Mouse (Mus musculus) right cerebral cortex, postnatal 14 days (tissue): ENCODE results near the gene Knstrn.

Source experiments
- DNase-seq: peaks from one replicate; pipeline ENCODE4 v3.0.0; 2022

Knstrn gene

DNA sequence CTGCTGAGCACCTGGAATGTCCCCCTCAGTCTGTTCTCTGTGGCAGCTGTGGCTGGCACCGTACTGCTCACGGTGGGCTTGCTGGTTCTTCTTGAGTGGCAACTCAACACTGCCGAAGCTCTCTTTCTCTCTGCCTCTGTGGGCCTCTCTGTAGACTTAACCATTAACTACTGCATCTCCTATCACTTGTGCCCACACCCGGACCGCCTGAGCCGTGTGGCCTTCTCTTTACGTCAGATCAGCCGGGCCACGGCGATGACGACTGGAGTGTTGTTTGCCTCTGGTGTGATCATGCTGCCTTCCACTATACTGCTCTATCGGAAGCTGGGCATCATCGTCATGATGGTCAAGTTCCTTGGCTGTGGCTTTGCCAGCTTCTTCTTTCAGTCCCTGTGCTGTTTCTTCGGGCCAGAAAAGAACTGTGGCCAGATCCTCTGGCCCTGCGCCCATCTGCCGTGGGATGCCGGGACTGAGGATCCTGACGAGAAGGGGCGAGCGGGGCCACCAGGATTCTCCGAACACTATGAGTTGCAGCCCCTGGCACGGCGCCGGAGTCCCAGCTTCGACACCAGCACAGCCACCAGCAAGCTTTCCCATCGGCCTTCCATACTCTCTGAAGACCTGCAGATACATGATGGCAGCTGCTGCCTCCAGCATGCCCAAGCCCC is 22.1 kb upstream of the Knstrn start:
- no peak for DNase-seq

DNA sequence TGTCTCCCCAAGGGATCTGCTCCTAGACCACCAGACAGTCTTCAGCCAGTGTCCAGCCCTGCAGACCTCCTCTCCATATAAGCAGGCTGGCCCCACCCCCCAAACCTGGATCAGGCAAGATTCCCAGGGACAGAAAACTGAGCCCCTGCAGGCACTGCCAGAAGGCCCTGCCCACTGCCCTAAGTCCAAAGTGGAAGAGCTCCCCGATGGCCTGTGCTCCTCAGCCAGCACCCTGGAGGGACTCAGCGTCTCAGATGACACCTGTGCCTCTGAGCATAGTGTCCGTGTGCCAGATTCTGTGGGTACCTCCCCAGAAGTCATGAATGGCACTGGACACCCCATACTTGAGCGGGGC is 21.6 kb upstream of the Knstrn start:
- DNase-seq, result no peak

DNA sequence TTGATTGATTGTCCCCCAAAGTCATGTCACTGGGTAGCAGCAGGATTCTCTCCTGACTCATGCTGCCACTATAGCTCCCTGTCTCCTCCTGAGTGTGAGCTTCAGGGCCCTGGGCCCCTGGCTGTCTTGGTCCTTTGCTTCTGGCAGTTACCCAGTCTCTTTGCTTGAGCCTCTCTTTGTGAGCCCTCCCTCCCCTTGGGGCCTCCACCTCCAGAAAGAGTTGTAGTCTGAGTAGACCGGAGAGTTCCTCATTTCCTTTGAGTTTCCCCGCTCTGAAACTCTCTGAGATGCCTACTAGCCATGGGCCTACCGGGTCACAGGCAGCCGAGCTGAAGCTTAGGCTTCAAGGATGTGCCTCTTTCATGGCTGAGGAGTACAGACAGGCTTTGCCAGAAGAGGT is 20.2 kb upstream of the Knstrn start:
- DNase-seq, result no peak

DNA sequence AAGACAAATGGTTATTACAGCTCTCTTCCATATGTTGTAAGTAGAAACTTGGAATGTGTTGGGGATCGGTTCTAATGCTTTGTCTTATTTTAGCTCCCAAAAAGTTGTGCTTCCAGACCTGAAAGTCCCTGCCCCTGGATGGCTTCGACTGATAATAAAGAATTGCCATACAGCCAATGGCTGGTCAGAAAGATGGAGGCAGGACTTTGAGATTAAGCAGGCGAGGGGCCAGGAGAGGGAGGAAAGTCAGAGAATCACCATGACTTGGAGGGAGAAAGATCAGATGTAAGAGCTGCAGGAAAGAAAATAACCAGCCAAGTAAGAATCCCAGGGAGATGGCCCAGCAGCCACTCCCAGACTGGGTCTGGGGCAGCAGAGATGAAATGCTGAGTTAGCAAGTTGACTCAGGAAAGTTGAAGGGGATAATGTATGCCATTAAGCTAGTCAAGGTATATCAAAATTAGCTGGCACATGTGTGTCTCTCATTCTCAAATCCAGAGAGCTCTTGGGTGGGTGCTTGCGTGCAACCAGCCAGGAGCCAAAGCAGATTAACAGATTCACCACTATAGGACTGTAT is 11.2 kb upstream of the Knstrn start:
- no peak for DNase-seq

DNA sequence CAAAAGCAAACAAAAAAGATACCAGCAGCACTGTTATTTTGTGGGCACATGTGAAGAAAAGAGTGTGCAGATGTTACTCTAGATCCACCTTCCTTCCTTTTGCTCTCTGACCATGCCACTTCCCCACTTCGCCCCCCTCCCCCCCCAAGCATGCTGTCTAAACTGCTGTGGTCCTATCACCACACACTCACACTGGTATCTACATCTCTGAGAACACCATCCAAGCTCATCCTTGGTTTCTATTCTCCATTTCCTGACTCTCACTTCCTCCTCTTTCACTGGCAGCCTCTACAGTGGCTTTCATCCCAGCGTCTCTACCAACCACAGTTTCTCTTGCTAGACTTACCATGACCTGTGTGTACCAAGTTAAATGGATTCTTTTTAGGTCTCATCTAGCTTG is 9.3 kb upstream of the Knstrn start:
- no peak for DNase-seq

DNA sequence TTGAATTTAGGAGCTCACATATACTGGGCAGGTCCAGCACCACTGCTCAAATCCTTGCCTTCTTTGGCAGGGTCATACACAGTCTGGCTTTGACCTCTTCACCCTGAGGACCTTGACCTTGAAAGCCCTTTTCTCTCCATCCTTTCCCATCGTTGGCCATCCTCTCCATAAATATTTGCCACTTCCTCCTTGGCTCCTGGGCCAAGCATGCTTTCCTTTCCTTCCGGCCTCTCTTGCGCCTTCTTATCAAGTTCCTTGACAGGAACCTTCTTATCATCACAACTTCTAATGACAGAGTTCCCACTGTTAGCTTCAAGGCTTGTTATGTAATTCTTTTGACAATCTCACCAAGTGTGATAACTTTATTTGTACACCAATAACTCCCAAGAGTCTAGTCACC is 8.7 kb upstream of the Knstrn start:
- DNase-seq, result no peak

DNA sequence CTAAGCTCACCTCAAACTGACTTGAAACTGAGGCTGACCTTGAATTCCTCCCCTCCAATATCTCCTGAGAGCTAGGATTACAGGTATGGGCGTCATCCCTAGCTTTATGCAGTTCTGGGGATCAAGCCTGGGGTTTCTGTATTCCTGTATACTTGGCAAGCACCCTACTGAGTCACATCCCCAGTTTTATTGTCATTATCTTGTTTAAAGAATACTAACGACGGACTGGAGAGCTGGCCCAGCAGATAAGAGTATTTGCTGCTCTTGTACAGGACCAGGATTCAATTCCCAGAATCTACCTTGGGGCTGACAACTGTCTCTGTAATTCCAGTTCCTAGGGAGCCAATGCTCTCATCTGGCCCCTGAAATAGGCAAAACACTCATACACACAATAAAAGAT is 8.0 kb upstream of the Knstrn start:
- DNase-seq, result no peak

DNA sequence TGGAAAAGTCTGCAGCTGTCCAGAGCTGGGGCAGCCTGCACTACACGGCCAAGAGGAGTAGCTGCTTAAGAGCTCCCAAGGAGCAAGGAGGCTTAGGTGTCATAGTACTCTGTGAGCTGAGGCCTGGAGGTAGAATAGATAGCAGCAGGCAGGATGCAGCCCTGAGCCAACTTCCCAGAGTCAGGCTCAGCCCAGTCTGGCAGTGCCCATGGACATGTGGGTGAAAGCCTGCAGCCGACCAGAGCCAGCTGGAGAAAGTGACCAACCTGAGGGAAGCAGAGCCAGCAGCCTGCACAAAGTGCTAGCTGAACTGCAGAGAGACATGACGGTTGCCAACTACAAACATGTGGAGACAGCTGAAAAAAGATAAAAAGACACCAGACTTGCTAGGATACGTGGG is 6.9 kb upstream of the Knstrn start:
- DNase-seq, result no peak

DNA sequence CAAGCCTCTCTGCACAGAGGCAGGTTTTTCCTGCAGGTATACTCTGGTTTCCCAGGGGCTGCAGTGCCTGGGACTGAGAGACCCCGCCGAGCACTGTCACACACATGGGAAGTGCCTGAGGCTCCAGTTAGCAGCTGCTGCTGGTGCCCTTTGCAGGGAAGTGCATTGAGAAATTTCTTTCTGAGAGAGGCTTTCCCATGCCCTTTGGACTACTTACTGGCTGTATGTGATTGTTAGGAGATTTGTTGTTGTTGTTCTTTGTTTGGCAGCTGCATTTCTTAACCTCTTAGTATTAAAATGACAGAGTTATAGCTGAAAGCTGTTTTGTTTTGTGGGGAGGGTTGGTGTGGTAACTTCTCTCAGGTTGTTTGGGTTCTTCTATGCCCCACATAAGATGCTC is 2.9 kb upstream of the Knstrn start:
- DNase-seq, result no peak

DNA sequence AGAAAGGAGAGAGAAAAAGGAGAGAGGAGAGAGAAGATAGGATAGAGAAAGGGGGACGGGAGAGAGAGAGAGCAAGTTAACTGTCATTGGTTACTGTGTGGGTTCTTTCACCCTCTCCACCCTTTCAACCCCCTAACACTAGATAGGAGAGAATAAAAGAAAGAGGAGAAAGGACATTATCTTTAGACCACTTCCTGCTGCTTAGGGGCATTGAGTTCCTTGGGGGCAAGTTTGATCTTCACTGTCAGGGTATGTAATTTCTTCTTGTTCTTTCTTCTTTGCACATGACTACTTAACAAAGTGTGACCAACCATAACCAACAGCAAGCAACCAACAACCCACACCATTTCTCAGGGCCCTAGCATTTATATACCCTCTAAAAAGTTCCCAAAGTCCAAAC is 1.1 kb upstream of the Knstrn start:
- no peak for DNase-seq

DNA sequence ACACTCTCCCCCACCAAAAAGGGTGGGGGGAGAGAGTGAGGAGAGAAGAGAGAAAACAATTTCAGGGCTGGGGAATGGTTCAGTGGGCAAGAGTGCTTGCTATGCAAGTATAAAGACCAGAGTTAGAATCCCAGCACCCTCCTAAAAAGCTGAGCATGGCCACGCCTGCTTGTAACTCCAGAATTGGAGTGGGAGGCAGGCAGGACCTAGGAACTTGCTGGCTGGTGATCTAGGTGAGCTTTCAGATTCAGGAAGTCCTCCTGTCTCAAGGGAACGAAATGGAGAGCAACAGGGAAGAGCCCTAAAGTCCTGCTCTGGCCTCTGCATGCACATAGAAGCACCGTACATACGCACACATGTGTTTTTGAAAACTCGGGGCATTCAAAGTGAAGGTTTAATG is 9.0 kb downstream of the Knstrn start:
- DNase-seq, result no peak

DNA sequence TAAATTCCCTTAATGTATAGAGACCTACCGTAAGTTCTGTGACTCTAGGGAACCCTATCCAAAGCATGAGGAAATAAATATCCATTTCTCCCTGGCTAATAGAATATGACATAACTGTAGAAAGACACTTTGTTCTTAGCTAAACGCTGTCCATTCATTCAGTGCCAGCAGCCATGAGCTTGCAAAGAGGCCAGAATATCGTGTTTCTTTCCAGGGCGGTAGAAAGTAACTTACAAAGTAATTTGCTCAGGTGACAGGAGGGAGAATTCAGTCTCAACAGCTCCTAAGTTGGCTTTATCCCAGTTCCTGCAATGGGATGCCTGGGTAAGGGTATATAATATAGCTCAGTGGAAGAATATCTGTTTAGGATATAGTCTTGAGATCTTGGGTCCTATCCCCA is 10.6 kb downstream of the Knstrn start:
- no peak for DNase-seq

DNA sequence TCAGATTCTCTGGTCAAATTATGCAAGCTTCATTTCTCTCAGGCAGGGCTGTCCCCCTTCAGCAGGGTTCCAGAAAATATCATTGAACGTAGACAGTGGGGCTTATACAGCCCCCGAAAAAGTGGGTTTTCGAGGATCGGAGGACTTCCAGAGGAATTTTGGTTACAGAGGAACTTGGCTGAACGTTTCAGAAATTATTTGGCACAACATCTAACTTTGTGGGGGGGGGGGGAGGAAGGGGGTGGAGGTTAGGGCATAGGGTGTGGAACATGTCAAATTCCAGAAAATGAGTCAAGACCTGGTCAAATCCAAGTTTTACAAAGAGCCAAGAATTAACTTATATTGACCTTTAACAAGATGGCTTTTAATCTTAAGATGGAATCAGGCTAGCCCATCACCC is 15.3 kb downstream of the Knstrn start:
- no peak for DNase-seq

DNA sequence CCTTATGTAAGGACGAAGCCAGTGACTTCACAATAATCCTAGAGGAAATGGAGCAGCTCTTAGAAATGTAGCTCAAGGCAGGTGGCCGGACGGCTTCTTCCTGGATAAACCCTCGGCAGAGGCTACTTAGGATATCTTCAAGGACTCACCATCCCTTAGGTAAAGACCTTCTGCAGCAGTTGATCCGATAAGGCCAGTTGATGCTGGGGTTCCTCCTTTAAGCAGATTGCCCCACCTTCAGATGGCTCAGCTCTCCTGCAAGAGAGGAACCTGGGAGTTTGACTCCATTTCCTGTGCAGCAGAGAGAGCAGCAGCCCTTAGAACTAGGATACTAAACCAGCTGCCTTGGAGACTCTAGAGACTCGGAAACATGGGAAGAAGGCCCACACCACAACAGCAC is 20.3 kb downstream of the Knstrn start:
- DNase-seq, result no peak

DNA sequence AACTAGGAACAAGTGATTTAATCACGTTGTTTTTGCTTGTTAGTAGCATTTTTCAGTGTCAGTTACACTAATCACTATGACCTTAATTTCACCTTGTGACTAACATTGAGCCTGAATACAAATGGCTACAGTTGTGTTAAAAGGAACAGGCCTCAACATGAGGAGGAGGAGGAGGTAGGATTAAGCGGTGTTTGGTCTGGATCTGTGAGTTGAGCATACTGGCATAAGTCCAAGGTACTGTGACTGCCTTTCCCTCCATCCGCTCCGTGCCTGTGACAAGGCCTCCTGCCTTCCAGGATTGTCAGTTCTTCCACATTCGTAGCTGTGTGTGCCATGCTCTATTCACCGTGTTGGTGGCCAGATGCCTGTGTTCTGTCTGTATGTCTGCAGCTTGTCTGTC is 21.3 kb downstream of the Knstrn start:
- DNase-seq, result no peak

DNA sequence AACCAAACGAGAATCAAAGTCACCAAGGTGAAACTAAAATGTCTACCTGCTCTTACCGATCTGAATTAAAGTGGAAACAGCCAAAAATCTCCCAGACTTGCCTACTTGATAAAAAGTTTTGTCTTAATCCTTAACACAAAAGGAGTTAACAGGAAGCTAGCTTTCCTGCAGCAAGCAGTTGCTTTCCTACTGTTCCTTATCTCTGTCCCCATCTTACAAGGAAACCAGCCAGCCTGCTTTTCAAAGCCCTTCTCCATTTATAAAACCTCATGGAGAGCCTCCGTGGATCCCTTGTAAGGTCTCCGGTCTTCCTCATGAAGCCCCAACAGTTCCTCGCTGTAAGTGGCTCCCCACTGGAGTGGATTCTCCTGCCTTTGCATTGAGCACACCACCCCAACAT is 24.5 kb downstream of the Knstrn start:
- no peak for DNase-seq

DNA sequence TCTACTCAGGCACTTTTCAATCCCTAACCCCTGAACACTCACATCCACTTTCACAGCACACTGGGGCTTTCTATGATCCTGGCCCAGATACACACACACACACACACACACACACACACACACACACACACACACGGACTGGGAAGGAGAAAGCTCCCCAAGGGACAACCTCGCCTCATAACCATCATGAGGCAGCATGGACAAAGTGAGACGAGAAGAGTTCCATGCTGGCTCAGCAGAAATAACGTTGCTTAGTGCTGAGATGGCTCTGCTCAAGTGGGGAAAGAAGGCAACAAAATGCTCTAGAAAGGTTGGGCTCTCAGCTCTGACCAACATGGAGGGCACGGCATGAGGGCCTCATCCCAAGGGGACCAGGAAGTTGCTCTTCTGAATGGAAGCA is 27.4 kb downstream of the Knstrn start:
- no peak for DNase-seq

DNA sequence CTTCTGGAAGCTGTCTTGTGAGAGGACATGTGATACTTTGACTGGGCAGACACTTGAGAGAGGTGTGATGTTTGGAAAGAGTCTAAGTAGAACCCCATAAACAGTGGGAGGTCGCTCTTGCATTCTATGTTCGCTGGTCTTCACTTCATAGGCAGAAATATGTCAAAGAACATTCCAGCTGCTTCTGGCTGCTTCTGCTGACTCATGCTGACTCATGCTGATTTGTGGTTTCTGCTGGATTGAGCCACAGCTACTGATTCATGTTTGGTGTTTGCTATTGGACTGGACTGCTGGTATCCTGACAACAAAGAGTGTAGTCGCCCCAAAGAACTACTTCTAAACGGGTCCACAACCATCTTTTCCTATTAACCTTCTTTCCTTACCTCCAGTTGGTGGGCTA is 28.0 kb downstream of the Knstrn start:
- no peak for DNase-seq

DNA sequence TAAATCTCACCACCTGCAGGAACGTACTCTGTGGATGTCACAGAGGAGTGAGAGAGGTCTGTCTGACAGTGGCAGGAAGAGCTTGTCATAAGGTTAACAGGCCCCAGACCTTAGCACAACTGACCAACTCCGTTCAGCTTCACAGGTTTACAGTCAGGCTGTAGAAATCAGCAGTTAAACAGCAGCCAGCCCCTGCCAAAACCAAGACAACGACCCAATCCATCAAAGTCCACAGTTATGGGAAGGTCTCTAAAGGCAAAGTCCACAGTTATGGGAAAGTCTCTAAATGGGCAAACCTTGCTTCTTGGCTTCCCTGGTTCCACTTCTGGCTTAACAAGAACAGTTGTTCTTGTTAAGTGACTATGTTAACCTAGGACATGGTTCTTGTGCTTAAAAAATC is 30.6 kb downstream of the Knstrn start:
- DNase-seq, result no peak

DNA sequence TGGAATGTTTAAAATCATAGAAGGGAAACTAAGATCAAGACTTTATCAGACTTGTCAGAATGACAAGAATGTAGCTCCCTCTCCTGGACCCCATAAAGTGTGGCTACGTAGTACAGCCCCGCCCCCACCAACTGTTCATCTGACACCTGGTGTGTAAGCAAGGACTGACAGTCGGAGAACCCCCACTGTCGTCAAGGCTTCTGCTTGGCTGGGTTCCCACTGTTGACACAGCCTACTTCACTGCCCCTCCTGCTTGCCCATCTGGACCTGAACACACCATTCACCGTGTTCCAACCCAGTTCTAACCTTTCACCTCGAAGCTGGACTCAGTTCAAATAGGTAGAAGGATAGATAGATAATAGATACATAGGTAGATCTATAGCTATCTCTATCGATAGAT is 32.4 kb downstream of the Knstrn start:
- peak; percentile 14 for DNase-seq

DNA sequence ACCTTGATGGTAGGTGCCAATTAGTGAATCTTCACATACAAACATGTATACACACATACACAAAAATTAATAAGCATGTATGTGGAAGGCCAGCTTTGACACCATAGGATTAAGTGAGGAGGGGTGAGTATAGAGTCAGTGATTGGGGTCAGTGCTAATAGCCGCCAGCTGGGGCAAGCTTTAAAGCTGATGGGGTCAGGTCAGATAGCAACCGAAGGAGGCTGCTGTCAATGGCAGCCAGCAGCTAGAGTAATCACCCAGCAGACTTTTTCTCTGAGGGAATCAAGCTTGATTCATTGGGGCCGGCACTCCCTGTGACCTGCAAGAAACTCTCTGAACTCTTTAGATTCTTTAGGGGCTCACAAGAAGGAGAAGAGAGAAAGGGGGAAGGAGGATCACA is 38.0 kb downstream of the Knstrn start:
- no peak for DNase-seq

DNA sequence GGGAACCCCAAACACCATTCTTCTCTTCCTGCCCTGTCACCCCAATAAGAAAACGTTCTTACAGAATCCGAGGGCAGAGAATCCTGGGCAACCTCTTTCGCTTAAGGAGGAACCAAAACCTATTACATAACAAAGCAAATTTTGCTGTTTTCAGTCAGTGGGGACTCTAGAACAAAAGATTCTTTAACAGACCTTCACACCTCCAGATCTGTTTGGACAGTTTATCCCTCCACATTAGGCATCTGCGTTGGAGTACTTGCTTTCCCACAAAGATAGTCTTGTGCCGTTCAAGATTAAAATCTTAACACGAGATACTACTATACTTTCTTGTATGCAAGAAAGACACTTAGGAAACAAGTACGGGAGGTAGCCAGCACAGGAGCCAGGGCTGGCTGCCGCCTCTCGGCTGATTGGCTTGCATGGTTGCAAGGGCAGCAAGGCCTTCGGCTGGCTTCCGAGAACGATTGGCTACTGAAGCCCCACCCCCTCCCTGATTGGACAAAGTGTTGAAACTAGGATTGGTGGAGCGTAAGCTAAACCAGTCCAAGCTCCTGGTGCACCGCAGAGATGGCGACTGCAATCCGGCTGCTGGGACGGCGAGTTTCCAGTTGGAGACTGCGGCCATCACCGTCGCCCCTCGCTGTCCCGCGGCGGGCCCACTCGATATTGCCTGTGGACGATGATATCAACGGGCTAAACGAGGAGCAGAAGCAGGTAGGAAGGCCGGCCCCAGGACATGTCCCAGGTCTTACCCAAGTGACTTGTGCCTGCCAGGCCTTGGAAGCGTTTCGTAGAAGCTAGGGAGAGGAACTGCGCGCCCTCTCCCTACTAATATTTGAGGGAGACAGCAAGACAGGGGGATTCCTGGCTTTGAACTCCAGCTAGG is 47.9 kb downstream of the Knstrn start, which contains the start of gene Ivd:
TSS of gene Ivd (plus strand) at position 501 of the 886 bp plus-strand sequence.
- DNase-seq, result peak; percentile 84

DNA sequence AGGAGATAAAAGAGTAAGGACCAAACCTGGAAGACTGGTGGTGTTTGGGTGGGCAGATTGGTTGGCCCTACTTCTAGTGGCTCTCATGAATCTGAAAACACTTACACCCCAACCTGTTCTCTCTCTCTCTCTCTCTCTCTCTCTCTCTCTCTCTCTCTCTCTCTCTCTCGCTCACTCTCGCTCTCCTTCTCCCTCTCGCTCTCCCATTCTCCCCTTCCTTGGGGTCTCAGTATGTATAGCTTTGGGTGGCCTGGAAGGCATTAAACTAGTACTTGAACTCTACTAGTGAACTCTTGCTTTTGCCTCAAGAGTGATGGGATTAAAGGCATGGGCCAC is 48.5 kb downstream of the Knstrn start:
- DNase-seq, result no peak

DNA sequence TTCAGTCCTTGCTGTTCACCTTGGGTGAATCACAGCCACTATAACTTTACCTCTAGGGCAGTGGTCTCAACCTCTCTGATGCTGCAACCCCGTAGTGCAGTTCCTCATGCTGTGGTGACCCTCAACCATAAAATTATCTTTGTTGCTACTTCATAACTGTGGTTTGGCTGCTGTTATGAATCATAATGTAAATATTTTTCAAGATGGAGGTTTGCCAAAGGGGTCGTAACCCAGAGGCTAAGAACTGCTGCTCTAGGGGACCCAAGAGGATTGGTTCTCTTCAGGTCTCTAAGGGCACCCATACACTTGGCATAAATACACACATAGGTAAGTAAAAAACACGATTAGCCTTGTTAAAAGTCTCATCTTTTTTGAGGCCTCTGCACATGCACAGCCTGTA is 56.8 kb downstream of the Knstrn start:
- no peak for DNase-seq

DNA sequence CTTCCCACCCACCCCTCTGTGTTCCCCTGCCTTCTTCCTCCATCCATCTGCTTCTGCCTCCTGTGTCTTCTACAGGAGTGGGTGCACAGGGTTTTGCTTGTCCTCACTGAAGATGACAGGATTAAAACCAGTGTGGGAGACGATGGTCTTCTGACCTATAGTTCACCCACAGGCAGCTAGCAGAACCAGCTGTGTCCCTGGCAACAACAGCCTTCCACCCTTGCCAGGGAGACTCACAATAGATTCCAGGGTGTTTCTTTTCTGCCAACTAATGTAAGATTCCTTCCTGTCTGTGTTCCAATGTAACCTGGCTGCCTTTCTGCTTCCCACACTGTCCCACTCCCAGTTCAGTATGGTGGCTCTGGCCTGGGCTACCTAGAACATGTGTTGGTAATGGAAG is 57.2 kb downstream of the Knstrn start:
- no peak for DNase-seq
